Mouse (Mus musculus): ENCODE measurements around the gene Hist1h4b.
A peak's percentile ranks its signal among the peaks of the same experiment; 100 is the strongest.

Gene Hist1h4b

DNA sequence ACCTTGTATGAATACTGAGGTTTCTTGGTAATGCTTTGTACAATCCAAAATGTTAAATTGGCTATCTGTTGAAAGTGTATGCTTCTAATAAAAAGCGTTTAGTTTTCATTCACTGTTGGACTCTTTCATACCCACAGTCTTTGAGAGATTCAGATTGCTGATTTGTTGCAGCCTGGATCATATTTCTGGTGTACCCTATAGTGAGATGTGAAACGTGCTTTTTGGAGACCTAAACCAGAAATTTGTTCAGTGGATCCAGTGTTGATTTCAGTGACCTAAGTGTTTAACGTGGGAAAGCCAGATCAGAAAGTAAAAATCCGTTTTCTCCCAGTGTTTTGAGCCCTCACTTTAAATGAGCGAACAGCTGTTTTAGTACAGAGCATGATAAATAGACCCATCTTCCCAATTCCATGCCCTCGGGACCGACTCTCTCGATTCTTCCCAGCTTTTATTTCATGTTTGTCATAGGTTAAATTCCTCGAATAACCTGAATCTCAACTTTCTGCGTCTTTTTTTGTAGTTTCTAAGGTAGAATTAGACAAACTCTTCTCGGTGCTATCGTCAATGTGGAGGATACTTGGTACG, 16.5 kb upstream of the Hist1h4b start:
- peak; percentile 55 for DNase-seq (ENCODE audit: low read depth, low spot score)

DNA sequence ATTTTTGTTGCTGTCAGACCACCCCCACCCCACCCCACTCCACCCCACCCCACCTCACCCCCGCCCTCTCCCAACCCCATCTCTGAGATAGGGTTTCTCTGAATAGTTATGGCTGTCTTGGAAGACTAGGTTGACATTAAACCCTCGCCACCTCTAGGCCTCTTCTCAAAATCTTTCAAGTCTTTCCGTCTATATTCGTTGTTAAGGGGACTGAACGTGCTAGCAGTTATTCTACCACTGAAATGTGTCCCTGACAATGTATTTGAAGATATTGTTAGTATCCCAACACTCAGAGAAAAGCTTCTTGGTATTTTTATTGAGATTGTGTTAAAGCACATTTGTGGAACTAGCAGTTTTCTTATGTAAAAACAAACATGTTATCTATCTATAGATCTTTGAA, 15.9 kb upstream of the Hist1h4b start:
- peak; percentile 34 for DNase-seq (ENCODE audit: low read depth, low spot score)

DNA sequence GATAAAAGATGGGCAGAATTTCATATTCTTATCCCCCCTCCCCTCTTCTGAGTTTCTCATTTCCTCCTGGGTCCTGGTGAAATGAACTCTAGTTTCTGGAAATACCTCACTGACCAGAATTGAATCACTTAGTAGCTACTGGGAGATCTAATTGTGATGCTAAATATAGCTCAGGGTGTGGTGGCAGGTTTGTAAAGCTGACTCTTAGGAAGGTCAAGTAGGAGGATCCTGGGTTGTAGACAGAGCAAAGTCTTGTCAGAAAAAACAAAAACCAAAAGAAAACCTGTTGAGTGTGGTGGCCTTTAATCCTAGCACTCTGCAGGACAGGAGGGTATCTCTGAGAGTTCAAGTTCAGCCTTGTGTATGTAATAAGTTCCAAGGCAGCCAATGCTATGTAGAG, 14.8 kb upstream of the Hist1h4b start:
- DNase-seq (ENCODE audit: low read depth, low spot score), result peak; percentile 42

DNA sequence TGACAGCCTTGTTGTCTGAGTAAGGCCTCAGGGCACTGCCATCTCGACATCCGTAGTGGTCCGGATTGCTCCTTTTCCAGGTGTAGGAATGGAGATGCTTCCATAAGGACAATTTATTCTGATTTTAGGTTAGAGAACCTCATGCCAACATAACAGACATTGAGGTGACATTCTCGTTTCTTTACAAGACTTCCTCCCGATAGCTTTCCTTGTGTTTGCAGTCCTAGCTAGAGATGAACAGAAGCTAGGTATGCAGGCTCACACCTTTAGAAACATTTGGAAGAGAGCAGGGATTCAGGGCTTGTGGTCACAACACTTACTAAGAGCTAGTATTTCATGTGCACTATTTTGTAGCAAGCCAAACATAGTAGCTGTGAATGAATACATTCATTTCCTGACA, 13.6 kb upstream of the Hist1h4b start:
- DNase-seq (ENCODE audit: low read depth, low spot score), result no peak

DNA sequence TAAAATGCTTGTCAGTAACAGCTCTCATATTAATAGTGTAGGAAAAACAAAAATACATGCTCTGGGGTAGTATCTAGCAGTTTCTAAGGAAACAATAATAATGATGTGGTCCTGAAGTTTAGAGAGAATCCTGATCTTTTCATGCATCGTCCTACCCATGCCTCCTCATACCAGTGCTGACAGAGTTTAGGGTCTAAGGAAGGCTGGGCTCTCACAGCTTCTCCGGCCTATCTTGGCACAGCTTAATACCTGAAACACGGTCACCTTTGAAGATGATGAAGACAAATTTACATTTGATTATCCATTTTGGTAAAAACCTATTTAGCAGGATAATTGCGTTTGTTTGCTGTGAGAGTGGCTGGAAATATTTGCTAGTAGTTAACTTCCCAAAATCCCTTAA, 12.8 kb upstream of the Hist1h4b start:
- DNase-seq (ENCODE audit: low read depth, low spot score), result peak; percentile 52

DNA sequence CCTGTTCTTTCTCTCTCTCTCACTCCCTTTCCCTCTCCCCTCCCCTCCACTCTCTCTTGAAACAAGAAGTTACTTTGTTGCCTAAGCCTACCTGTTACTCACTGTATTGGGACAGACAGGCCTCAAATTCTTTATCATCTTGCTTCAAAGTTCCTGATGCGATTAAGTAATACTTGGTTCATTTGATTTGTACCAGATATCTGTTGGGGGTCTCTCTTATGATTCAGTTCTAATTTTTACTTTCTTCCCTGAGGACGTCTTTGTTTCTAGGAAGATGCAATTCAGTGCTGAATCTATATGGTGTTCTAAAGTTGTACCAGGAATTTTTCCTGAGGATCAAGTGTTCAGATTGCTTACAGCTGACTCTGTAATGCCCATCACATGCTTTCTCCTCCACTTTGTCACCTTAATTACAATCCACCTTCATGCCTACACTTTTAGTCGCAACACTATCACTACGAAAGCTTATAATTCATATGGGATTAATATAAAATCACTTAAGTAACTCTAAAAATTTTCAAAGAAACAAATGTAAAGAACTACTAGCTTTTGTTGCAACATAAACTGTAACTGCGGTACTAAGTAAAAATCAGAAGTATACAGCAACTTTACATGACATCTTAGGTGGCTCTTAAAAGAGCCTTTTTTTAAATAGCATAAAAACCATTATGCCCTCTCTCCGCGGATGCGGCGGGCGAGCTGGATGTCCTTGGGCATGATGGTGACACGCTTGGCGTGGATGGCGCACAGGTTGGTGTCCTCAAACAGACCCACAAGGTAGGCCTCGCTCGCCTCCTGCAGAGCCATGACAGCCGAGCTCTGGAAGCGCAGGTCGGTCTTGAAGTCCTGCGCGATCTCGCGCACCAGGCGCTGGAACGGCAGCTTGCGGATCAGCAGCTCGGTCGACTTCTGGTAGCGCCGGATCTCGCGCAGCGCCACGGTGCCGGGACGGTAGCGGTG, 12.1 kb upstream of the Hist1h4b start:
- peak; percentile 73 for DNase-seq (ENCODE audit: low read depth, low spot score)

DNA sequence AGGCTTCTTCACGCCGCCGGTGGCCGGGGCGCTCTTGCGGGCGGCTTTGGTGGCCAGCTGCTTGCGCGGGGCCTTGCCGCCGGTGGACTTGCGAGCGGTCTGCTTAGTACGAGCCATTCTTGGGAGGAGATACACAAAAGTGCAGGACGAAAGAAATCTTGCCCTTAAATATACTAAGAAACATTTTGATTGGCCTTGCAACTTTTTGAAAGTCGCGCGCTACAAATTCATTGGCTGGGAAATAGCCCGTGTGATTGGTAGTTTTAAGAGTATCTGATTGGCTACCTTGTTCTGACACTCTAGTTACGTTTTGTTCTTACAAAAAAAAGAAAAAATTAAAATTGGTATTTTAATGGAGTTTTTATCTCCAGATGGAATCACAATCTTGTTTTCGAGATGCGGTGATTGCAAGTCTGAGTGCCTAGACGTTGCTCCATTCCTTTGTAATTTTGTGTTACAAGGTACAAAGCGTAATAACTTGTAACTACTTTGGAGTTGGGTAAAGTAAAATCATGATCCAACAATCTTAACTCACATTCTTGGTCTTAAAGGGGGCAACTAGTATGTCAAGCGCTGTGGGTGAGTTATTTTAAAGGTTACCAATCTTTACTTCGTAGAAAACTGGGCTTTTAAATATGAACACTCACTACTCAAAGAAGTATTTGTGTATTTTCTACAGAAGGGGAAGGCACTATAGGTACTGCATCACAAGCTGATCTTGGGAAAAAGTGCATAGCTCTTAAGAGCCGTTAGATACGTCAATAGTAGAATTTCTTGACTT, 11.2 kb upstream of the Hist1h4b start, which contains the start of gene Hist1h3c:
TSS of gene Hist1h3c (minus strand) at position 222 of the 781 bp plus-strand sequence.
- DNase-seq (ENCODE audit: low read depth, low spot score), result peak; percentile 94

DNA sequence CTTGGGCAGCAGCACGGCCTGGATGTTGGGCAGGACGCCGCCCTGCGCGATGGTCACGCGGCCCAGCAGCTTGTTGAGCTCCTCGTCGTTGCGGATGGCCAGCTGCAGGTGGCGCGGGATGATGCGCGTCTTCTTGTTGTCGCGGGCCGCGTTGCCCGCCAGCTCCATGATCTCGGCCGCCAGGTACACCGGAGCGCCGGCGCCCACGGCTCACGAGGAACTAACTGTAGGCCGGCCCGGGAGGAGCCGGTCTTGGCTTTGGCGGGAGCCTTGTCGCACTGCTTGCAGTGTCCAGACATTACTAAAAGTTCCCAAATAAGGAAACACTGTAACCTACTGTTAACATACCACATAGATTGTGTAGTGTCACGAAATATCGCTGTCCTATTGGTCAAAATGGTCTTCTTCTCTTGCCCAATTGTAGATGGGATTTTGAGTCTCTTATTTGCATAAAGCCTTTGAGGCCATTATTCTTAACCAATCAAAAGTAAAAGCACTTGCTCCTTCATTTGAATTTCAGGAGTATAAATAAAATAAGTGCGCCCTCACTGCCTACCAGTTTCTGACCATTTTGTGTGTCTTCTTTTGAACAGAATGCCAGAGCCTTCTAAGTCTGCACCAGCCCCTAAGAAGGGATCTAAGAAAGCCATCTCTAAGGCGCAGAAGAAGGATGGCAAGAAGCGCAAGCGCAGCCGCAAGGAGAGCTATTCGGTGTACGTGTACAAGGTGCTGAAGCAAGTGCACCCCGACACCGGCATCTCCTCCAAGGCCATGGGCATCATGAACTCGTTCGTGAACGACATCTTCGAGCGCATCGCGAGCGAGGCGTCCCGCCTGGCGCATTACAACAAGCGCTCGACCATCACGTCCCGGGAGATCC, 10.4 kb upstream of the Hist1h4b start, which contains the start of gene Hist1h2bb:
TSS of gene Hist1h2bb (plus strand) at position 534 of the 880 bp plus-strand sequence.
- DNase-seq (ENCODE audit: low read depth, low spot score), result peak; percentile 94

DNA sequence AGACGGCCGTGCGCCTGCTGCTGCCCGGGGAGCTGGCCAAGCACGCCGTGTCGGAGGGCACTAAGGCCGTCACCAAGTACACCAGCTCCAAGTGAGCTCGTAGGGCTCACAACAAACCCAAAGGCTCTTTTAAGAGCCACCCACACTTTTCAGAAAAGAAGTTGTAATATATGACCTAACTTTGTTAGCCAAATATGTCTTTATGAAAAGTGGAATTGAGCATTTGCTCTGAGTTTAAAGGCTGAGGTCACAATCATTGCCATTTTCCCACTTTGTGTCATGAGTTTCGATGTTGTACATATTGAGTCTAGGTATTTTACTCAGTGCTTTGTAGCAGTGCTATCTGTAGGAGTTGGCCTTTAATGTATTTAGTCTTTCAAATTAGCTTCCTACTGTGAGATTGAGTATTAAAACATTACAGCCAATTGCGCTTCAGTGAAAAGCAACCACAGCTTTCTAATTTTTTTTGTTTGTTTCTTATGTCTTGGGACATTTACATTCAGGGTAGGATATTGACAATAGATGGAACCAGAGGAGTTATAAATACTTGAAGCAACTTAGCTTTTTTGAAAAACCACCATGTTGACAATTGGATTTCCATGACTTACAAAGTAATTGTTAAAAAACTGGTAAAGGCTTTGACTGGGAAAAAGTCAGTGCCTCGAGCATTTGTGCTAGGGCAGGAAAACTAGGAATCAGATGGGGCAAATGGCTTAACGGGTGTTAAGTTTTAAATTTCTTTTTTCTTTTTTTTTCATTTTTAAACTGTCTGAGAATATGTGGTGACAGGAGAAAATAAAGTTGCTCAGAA, 9.5 kb upstream of the Hist1h4b start:
- peak; percentile 60 for DNase-seq (ENCODE audit: low read depth, low spot score)

DNA sequence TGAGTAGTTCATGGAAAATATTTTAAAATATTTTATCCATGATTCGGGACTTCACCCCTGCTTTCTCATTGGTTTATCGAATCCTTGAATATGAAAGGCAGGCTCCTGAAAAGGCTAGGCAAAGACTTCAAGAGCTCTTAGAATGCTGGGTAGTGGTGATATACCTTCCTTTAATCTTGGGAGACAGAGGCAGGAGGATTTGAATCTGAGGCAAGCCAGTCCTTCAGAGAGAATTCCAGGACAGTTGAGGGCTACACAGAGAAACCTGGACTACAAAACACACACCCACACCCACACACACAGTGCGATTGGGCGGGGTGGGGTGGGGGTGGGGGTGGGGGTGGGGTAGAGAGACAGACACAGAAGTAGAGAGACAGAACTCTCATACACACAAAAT, 8.9 kb upstream of the Hist1h4b start:
- peak; percentile 50 for DNase-seq (ENCODE audit: low read depth, low spot score)

DNA sequence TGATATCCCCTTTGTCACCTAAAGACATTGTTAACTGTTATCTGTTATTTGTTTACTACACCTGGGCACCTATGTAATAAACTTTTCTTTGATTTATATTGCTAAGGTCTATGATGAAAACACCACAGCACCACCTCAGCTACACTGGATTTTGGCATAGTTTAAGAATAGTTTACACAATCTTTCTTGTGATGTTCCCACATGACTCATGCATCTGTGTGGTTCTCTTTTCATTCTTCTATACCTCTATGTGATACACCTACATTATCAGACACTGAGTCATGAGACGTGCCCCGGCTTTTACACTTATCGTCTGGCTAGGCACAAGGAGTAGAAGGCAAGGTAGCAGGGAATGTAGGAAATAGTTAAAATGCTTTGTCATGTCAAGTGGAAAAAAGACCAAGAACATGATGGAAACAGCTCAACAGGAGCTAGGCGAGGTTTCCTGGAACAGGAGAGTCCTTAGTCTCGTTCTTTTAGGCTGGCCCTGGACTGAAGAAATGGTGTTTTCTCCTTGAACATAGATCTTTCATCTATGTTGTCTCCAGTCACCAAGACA, 7.2 kb upstream of the Hist1h4b start:
- DNase-seq (ENCODE audit: low read depth, low spot score), result peak; percentile 56

DNA sequence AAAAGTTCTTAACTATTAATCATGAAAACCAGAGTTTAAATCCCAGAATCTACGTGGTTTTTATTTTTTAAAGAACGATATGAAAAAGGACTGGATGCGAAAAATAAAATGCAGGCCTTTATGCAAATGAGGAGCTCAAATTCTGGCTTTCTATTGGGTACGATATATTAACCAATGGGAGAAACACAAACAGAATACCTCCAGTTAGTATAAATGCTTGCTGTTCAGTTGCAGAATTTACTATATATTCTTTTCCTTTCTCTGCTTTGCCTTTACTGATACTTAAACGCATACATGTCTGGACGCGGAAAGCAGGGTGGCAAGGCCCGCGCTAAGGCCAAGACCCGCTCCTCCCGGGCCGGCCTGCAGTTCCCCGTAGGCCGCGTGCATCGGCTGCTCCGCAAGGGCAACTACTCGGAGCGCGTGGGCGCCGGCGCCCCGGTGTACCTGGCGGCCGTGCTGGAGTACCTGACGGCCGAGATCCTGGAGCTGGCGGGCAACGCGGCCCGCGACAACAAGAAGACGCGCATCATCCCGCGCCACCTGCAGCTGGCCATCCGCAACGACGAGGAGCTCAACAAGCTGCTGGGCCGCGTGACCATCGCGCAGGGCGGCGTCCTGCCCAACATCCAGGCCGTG, 5.9 kb upstream of the Hist1h4b start, which contains the start of gene Hist1h2ab:
TSS of gene Hist1h2ab (plus strand) at position 288 of the 639 bp plus-strand sequence.
- peak; percentile 81 for DNase-seq (ENCODE audit: low read depth, low spot score)

DNA sequence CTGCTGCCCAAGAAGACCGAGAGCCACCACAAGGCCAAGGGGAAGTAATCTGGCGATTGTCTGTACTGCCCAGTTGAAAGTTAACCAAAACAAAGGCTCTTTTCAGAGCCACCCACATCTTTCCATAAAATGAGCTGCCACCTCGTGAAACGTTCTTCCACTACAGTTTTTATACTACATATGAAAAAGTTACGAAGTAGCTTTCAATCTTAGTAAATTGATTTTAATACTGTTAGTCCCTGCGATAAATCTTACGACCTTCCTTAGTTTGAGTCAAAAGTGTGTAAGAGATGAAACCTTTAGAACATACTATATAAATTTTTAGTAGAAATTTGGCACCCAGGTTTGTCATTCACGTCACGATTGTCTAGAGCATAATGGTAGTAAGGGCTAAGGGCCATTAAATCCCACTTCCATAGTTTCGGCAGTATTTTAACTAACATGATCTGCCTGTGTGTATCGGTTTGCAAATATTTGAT, 5.3 kb upstream of the Hist1h4b start:
- peak; percentile 61 for DNase-seq (ENCODE audit: low read depth, low spot score)

DNA sequence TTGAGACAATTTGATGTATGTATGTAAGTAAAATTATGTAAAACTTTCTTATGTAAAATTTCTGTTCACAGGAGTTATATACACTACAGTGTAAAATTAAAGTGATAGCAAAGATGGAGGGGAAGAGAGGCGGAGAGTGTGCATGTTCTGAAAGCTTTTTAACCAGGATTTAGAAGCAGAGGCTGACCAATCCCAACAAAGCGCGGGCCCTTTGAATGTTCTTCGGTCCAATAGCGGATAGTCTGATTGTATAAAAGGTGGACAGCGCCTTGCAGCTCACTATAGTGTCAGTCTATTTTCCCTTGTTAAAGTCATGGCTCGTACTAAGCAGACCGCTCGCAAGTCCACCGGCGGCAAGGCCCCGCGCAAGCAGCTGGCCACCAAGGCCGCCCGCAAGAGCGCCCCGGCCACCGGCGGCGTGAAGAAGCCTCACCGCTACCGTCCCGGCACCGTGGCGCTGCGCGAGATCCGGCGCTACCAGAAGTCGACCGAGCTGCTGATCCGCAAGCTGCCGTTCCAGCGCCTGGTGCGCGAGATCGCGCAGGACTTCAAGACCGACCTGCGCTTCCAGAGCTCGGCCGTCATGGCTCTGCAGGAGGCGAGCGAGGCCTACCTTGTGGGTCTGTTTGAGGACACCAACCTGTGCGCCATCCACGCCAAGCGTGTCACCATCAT, 4.6 kb upstream of the Hist1h4b start, which contains the start of gene Hist1h3b:
TSS of gene Hist1h3b (plus strand) at position 201 of the 675 bp plus-strand sequence.
- peak; percentile 98 for DNase-seq (ENCODE audit: low read depth, low spot score)

DNA sequence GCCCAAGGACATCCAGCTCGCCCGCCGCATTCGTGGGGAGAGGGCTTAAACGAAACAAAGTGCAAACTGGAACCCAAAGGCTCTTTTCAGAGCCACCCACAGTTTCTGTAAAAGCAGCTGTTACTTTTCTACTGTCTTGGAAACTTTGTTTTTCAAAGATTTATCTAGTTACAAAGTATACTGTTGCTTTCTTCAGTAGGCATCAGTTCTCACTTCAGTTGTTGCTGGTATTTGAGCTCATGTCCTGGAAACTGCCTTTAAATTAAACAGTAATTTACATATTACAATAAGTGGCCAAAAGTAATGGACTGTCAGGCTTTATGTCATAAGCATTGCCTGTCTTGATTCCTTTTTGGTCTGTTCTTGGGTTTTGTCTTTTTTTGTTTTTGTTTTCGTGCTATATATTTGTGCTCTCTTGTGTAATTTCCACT, 4.1 kb upstream of the Hist1h4b start:
- DNase-seq (ENCODE audit: low read depth, low spot score), result peak; percentile 36

DNA sequence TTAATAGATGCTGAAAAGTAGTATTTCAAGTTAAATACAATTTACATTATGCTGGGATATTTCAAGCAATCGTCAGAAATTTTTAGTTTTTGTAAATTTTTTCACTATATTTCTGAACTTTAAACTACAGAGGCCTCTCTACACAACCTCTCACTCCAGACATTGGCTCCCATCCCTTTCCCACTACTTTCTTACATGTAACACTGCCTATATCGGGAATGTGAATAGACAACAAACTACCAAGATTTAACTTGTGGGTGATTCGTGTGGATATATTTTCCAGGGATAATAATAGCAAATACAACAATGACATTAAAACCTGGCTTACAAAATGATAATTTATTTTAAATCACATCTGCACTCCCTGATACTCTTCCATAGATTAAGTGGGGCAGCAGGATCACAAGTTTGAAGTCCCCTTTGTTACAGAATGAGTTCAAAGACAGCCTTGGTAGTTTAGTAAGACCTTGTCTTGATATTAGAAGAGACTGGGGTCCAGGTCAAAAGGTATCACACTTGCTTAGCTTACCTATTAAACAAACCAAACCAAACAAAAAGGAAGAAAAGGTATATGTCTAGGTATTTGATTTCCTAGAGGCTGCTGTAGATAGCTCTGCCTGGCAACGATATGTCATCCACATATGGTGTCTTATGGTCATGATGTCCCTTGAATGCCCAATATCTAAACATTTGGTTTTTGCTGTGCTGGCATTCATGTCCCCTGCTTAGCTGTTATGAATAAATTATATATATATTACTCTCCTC, 3.3 kb upstream of the Hist1h4b start:
- peak; percentile 49 for DNase-seq (ENCODE audit: low read depth, low spot score)

DNA sequence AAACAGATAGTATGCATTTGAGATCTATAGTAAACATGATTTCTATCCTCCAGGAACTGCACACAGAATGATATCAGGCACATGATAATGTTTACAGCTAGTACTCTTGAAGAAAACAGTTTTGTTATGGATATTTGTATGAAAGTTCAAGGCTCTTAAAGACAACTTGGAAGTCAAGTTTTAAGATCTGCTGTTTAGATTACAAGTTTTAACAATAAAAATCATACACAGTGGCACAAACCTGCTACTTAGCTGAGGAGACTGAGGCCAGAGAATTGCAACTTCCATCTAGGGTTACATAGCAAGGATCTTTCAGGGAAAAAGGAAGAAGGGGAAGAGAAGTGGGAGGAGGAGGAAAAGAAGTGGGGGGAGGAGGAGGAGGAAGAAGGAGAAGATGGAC, 1.8 kb upstream of the Hist1h4b start:
- no peak for DNase-seq (ENCODE audit: low read depth, low spot score)

Data from 3T3-L1 (cell line).